Mouse (Mus musculus): Measurements from ENCODE around the gene Dusp14.

- TF ChIP-seq CTCF (IDR thresholded peaks at IDR 0.05; ENCODE audit: low read depth) (no peak), EP300 (IDR thresholded peaks at IDR 0.05; ENCODE audit: low read depth) (no peak)
Measured at GRCm38 (mm10) chr11:83999411-83999915, 69.6 kb downstream of the Dusp14 start.
